Mouse (Mus musculus) left cerebral cortex, adult 8-10 months (tissue): ENCODE results near the gene Nkx2-3. TPM values are rescaled to one million over a fixed set of nuclear protein-coding genes. Genes with fewer than 3 reads are reported as not detected.

ENCODE experiments used
- DNase-seq, 2 experiments: peaks; one replicate each; pipeline ENCODE4 v3.0.0; 2022; ENCODE audit warnings: low spot score in 2 of 2
- total RNA-seq, 4 experiments: library from RNA; stranded (reverse); gene quantifications; 2 replicates each; pipeline ENCODE4 v1.2.4; 2022

The Nkx2-3 gene
- total RNA-seq, 4 experiments from 2014 or later = not detected

GRCm38 (mm10) chr19:43605666-43606551 is 6.2 kb upstream of the Nkx2-3 start:
- no peak for DNase-seq

- DNase-seq = no peak
Measured at GRCm38 (mm10) chr19:43606552-43607530, 5.3 kb upstream of the Nkx2-3 start.

GRCm38 (mm10) chr19:43607842-43608680 is 4.1 kb upstream of the Nkx2-3 start:
- DNase-seq = no peak

- DNase-seq = no peak
Measured at GRCm38 (mm10) chr19:43608711-43609457, 3.2 kb upstream of the Nkx2-3 start.

GRCm38 (mm10) chr19:43609458-43610330 is 2.4 kb upstream of the Nkx2-3 start:
- DNase-seq = no peak

GRCm38 (mm10) chr19:43610341-43610848 is 1.7 kb upstream of the Nkx2-3 start:
- no peak for DNase-seq

- no peak for DNase-seq
Measured at GRCm38 (mm10) chr19:43611110-43611509, 1.0 kb upstream of the Nkx2-3 start.

GRCm38 (mm10) chr19:43611561-43611960 is 564 bp upstream of the Nkx2-3 start:
- no peak for DNase-seq

GRCm38 (mm10) chr19:43612501-43612971 is 411 bp downstream of the Nkx2-3 start:
- DNase-seq = no peak

GRCm38 (mm10) chr19:43613293-43614130 is 1.4 kb downstream of the Nkx2-3 start:
- DNase-seq = no peak

GRCm38 (mm10) chr19:43614341-43615073 is 2.4 kb downstream of the Nkx2-3 start:
- no peak for DNase-seq

GRCm38 (mm10) chr19:43615074-43615445 is 2.9 kb downstream of the Nkx2-3 start:
- DNase-seq = no peak

GRCm38 (mm10) chr19:43615571-43616414 is 3.7 kb downstream of the Nkx2-3 start:
- DNase-seq = no peak

- no peak for DNase-seq
Measured at GRCm38 (mm10) chr19:43616415-43616861, 4.3 kb downstream of the Nkx2-3 start.

- no peak for DNase-seq
Measured at GRCm38 (mm10) chr19:43616889-43617288, 4.8 kb downstream of the Nkx2-3 start.

- DNase-seq = no peak
Measured at GRCm38 (mm10) chr19:43617761-43618349, 5.7 kb downstream of the Nkx2-3 start.
